7 mouse cellular contexts compared by ENCODE assay signal in genomic region chr8:83662421-83662826, GRCm38 (mm10). TPM values are rescaled to one million over a fixed set of nuclear protein-coding genes. Genes with fewer than 3 reads are reported as not detected.
DNase-seq lines count a peak whose midpoint lies in the region; ATAC-seq lines count a peak whose summit lies in the region.

No protein-coding gene starts in this region.

- H3K27ac ChIP-seq in limb, embryonic 10.5 days, result 0 out of 2 replicates have a peak overlapping the region, but pooled peaks have one; percentile 2
- no peak overlapping the region for H3K27ac ChIP-seq in midbrain, embryonic 13.5 days

- peaks cover 35% of the 10 kb centered on the region for H3K36me3 ChIP-seq in limb, embryonic 10.5 days
- peaks cover 25% of the 10 kb centered on the region for H3K36me3 ChIP-seq in midbrain, embryonic 13.5 days

- peaks cover 50% of the 10 kb centered on the region for H3K4me1 ChIP-seq in limb, embryonic 10.5 days
- peaks cover 51% of the 10 kb centered on the region for H3K4me1 ChIP-seq in midbrain, embryonic 13.5 days (replicated peaks)

- no peak overlapping the region for H3K4me3 ChIP-seq in limb, embryonic 10.5 days
- no peak overlapping the region for H3K4me3 ChIP-seq in midbrain, embryonic 13.5 days (replicated peaks)

- DNase-seq in adrenal gland, adult 8-10 months, result peak; percentile 81
- DNase-seq in embryo, embryonic 9.5 days (ENCODE audit: extremely low spot score), result peak; percentile 83
- DNase-seq in kidney, adult 11 months, result peak; percentile 91
- peak; percentile 90 for DNase-seq in limb, embryonic 10.5 days (ENCODE audit: low spot score)
- DNase-seq in spleen, adult 18-20 months, result peak; percentile 81 to 95

- 6% methylated on average over 4 of the region's 4 CpGs for WGBS in limb, embryonic 10.5 days
- WGBS in midbrain, embryonic 13.5 days, result 9% methylated on average over 4 of the region's 4 CpGs

- H3K27me3 ChIP-seq in limb, embryonic 10.5 days (ENCODE audit: low read depth, poor library complexity, severe bottlenecking), result peaks cover 14% of the 10 kb centered on the region
- 0 out of 2 replicates have a peak, but pooled peaks cover 4% of the 10 kb centered on the region for H3K27me3 ChIP-seq in midbrain, embryonic 13.5 days

- H3K9me3 ChIP-seq in limb, embryonic 10.5 days (replicated peaks), result no peaks in the 10 kb centered on the region
- H3K9me3 ChIP-seq in midbrain, embryonic 13.5 days, result no peaks in the 10 kb centered on the region

- no peak overlapping the region for H3K4me2 ChIP-seq in midbrain, embryonic 13.5 days (replicated peaks)

- H3K9ac ChIP-seq in midbrain, embryonic 13.5 days (replicated peaks), result no peak overlapping the region

- ATAC-seq in granulocyte monocyte progenitor cell, adult 5-6 weeks (replicated peaks; ENCODE audit: poor library complexity, severe bottlenecking), result peak; percentile 76
- ATAC-seq in midbrain, embryonic 13.5 days, result peak; percentile 40; the same call in 1 of the 2 replicates

RNA-seq across cellular contexts. Expression of gene Ptger1, which starts 4.1 kb away (rescaled TPM):
- 1 to 10 TPM in 2 of 4 experiments, under 1 TPM in 2; 0.77 to 1.4 (median 1.1) TPM for total RNA-seq in adrenal gland, adult 8-10 months (2022)
- total RNA-seq in granulocyte monocyte progenitor cell, adult 5-6 weeks (2014; fragmentation: Nextera tagmentation), result not detected in 2 replicates
- 0.46 and 0.78 TPM in 2 replicates for total RNA-seq in granulocyte monocyte progenitor cell, adult 5-6 weeks (2017)
- 0.64 TPM in 2 replicates for polyA plus RNA-seq in limb, embryonic 10.5 days (2016; fragmentation: Nextera tagmentation; extraction: Ambion mirVana)
- polyA plus RNA-seq in midbrain, embryonic 13.5 days (2015; fragmentation: Nextera tagmentation; extraction: Ambion mirVana), result 0.75 and 0.81 TPM in 2 replicates

RNA-seq across cellular contexts. Expression of gene Gipc1, which starts 9.9 kb away (rescaled TPM):
- total RNA-seq in adrenal gland, adult 8-10 months (2022), result 10 to 100 TPM; 35.1 to 48.0 (median 40.1) TPM
- 26.7 and 35.0 TPM in 2 replicates for total RNA-seq in granulocyte monocyte progenitor cell, adult 5-6 weeks (2014; fragmentation: Nextera tagmentation)
- 19.0 and 19.3 TPM in 2 replicates for total RNA-seq in granulocyte monocyte progenitor cell, adult 5-6 weeks (2017)
- 185 and 206 TPM in 2 replicates for polyA plus RNA-seq in limb, embryonic 10.5 days (2016; fragmentation: Nextera tagmentation; extraction: Ambion mirVana)
- polyA plus RNA-seq in midbrain, embryonic 13.5 days (2015; fragmentation: Nextera tagmentation; extraction: Ambion mirVana), result 164 and 172 TPM in 2 replicates

RNA-seq across cellular contexts. Expression of gene Pkn1, which starts 36.6 kb away (rescaled TPM):
- total RNA-seq in adrenal gland, adult 8-10 months (2022), result 100 to 1,000 TPM; 108 to 141 (median 123) TPM
- total RNA-seq in granulocyte monocyte progenitor cell, adult 5-6 weeks (2014; fragmentation: Nextera tagmentation), result 40.0 and 66.0 TPM in 2 replicates
- 54.5 and 65.6 TPM in 2 replicates for total RNA-seq in granulocyte monocyte progenitor cell, adult 5-6 weeks (2017)
- 38.6 and 41.4 TPM in 2 replicates for polyA plus RNA-seq in limb, embryonic 10.5 days (2016; fragmentation: Nextera tagmentation; extraction: Ambion mirVana)
- polyA plus RNA-seq in midbrain, embryonic 13.5 days (2015; fragmentation: Nextera tagmentation; extraction: Ambion mirVana), result 22.7 and 23.3 TPM in 2 replicates

RNA-seq across cellular contexts. Expression of gene Ddx39, which starts 52.6 kb away (rescaled TPM):
- total RNA-seq in adrenal gland, adult 8-10 months (2022), result 10 to 100 TPM; 15.4 to 28.6 (median 20.7) TPM
- 115 and 123 TPM in 2 replicates for total RNA-seq in granulocyte monocyte progenitor cell, adult 5-6 weeks (2014; fragmentation: Nextera tagmentation)
- total RNA-seq in granulocyte monocyte progenitor cell, adult 5-6 weeks (2017), result 123 and 124 TPM in 2 replicates
- 295 and 349 TPM in 2 replicates for polyA plus RNA-seq in limb, embryonic 10.5 days (2016; fragmentation: Nextera tagmentation; extraction: Ambion mirVana)
- polyA plus RNA-seq in midbrain, embryonic 13.5 days (2015; fragmentation: Nextera tagmentation; extraction: Ambion mirVana), result 154 and 155 TPM in 2 replicates

RNA-seq across cellular contexts. Expression of gene Dnajb1, which starts 54.4 kb away (rescaled TPM):
- 10 to 100 TPM; 25.6 to 40.4 (median 25.8) TPM for total RNA-seq in adrenal gland, adult 8-10 months (2022)
- 25.7 and 31.0 TPM in 2 replicates for total RNA-seq in granulocyte monocyte progenitor cell, adult 5-6 weeks (2014; fragmentation: Nextera tagmentation)
- 28.1 and 47.3 TPM in 2 replicates for total RNA-seq in granulocyte monocyte progenitor cell, adult 5-6 weeks (2017)
- 78.0 and 89.8 TPM in 2 replicates for polyA plus RNA-seq in limb, embryonic 10.5 days (2016; fragmentation: Nextera tagmentation; extraction: Ambion mirVana)
- polyA plus RNA-seq in midbrain, embryonic 13.5 days (2015; fragmentation: Nextera tagmentation; extraction: Ambion mirVana), result 56.6 and 61.5 TPM in 2 replicates
